Mouse (Mus musculus) ovary, postnatal 14 days (tissue): Measurements from ENCODE around the gene Psmc3ip.

Experiments used
- DNase-seq: peaks from one replicate; pipeline ENCODE4 v3.0.0; 2022; ENCODE audit warnings: low spot score

Psmc3ip gene

GRCm38 (mm10) chr11:101051617-101052016 is 43.6 kb downstream of the Psmc3ip start:
- DNase-seq, result no peak

GRCm38 (mm10) chr11:101051051-101051493 is 44.2 kb downstream of the Psmc3ip start:
- DNase-seq, result no peak

GRCm38 (mm10) chr11:101050359-101050758 is 44.9 kb downstream of the Psmc3ip start:
- no peak for DNase-seq

- no peak for DNase-seq
These were observed 47.7 kb downstream of the Psmc3ip start for GRCm38 (mm10) chr11:101047502-101047901.

GRCm38 (mm10) chr11:101046440-101046839 is 48.8 kb downstream of the Psmc3ip start:
- no peak for DNase-seq

GRCm38 (mm10) chr11:101045826-101046225 is 49.4 kb downstream of the Psmc3ip start:
- no peak for DNase-seq
